ENCODE assay signal across 10 mouse cellular contexts in genomic region chr9:123384696-123385095, GRCm38 (mm10). TPM values are rescaled to one million over a fixed set of nuclear protein-coding genes. Genes with fewer than 3 reads are reported as not detected.
DNase-seq lines count a peak whose midpoint lies in the region; ATAC-seq lines count a peak whose summit lies in the region.
"Had no signal": no experiment of that assay in that cellular context is flagged by ENCODE, and none has a peak within 500 bp of the region (broad histone marks: within the 10 kb centered on the region; RNA-seq: fewer than 3 reads in every experiment).

No protein-coding gene starts in this region.

- H3K27ac ChIP-seq in midbrain, embryonic 10.5 days (replicated peaks) = peak overlapping the region; percentile 83
- H3K27ac ChIP-seq in midbrain, embryonic 15.5 days = no peak overlapping the region
- H3K27ac ChIP-seq in forebrain, embryonic 13.5 days = peak overlapping the region; percentile 76
- no peak overlapping the region for H3K27ac ChIP-seq in heart, embryonic 11.5 days (ENCODE audit: low read depth, low read length)

- no peak overlapping the region for H3K4me3 ChIP-seq in midbrain, embryonic 10.5 days
- H3K4me3 ChIP-seq in midbrain, embryonic 15.5 days = no peak overlapping the region
- no peak overlapping the region for H3K4me3 ChIP-seq in forebrain, embryonic 13.5 days
- H3K4me3 ChIP-seq in heart, embryonic 11.5 days (ENCODE audit: low read depth, low read length) = no peak overlapping the region
- H3K4me3 ChIP-seq: erythroblast, embryonic 14.5 days had no signal

- ATAC-seq in midbrain, embryonic 15.5 days (replicated peaks) = no peak
- ATAC-seq in forebrain, embryonic 13.5 days = peak; percentile 93
- no peak for ATAC-seq in heart, embryonic 11.5 days (replicated peaks; ENCODE audit: insufficient number of reproducible peaks, low FRiP score, low TSS enrichment)

- H3K4me2 ChIP-seq in midbrain, embryonic 15.5 days = no peak overlapping the region
- H3K4me2 ChIP-seq in forebrain, embryonic 13.5 days = no peak overlapping the region
- no peak overlapping the region for H3K4me2 ChIP-seq in heart, embryonic 11.5 days

- peaks cover 31% of the 10 kb centered on the region for H3K36me3 ChIP-seq in midbrain, embryonic 10.5 days
- no peaks in the 10 kb centered on the region; the same call in 1 of the 2 replicates for H3K36me3 ChIP-seq in midbrain, embryonic 15.5 days (replicated peaks)
- H3K36me3 ChIP-seq in forebrain, embryonic 13.5 days (ENCODE audit: poor library complexity, severe bottlenecking) = peaks cover 11% of the 10 kb centered on the region; the same call in 1 of the 2 replicates
- H3K36me3 ChIP-seq in heart, embryonic 11.5 days (ENCODE audit: control insufficient read depth, insufficient read depth, low read length) = peaks cover 6% of the 10 kb centered on the region; the same call in 1 of the 2 replicates

- H3K9ac ChIP-seq in midbrain, embryonic 15.5 days = no peak overlapping the region
- no peak overlapping the region for H3K9ac ChIP-seq in forebrain, embryonic 13.5 days
- no peak overlapping the region for H3K9ac ChIP-seq in heart, embryonic 11.5 days (ENCODE audit: low read depth, low read length)

- WGBS in midbrain, embryonic 10.5 days = 91% methylated on average over 3 of the region's 3 CpGs
- 60% methylated on average over 3 of the region's 3 CpGs for WGBS in midbrain, embryonic 15.5 days
- WGBS in forebrain, embryonic 13.5 days = 61% methylated on average over 3 of the region's 3 CpGs
- 91% methylated on average over 3 of the region's 3 CpGs for WGBS in heart, embryonic 11.5 days (ENCODE audit: insufficient replicate concordance)

- intact Hi-C loops in heart, postnatal 36 days (cut with DNase I) = no loop called here

- H3K4me1 ChIP-seq in midbrain, embryonic 10.5 days = peaks cover 27% of the 10 kb centered on the region
- peaks cover 8% of the 10 kb centered on the region; the same call in 1 of the 2 replicates for H3K4me1 ChIP-seq in midbrain, embryonic 15.5 days
- H3K4me1 ChIP-seq in forebrain, embryonic 13.5 days = peaks cover 29% of the 10 kb centered on the region
- no peaks in the 10 kb centered on the region for H3K4me1 ChIP-seq in heart, embryonic 11.5 days (ENCODE audit: control insufficient read depth, insufficient read depth, low read length)

- DNase-seq in midbrain, embryonic 10.5 days (ENCODE audit: low spot score) = peak; percentile 11
- DNase-seq in layer of hippocampus, adult 8-10 months (ENCODE audit: low spot score in 2 of 2) = peak; percentile 58 to 70
- DNase-seq in right cerebral cortex, postnatal 25 days = peak; percentile 55
- DNase-seq in lung, postnatal 25 days (ENCODE audit: low spot score) = no peak
- DNase-seq in heart, postnatal 36 days = no peak
- DNase-seq: adrenal gland, adult 8-10 months had no signal

- H3K27me3 ChIP-seq in midbrain, embryonic 10.5 days (ENCODE audit: low read depth, poor library complexity, severe bottlenecking) = no peaks in the 10 kb centered on the region
- no peaks in the 10 kb centered on the region for H3K27me3 ChIP-seq in midbrain, embryonic 15.5 days (replicated peaks)
- H3K27me3 ChIP-seq in forebrain, embryonic 13.5 days = no peaks in the 10 kb centered on the region
- no peaks in the 10 kb centered on the region for H3K27me3 ChIP-seq in heart, embryonic 11.5 days (ENCODE audit: control insufficient read depth, insufficient read depth, low read length)

- no peaks in the 10 kb centered on the region for H3K9me3 ChIP-seq in midbrain, embryonic 10.5 days (replicated peaks)
- H3K9me3 ChIP-seq in midbrain, embryonic 15.5 days = no peaks in the 10 kb centered on the region
- H3K9me3 ChIP-seq in forebrain, embryonic 13.5 days (replicated peaks) = no peaks in the 10 kb centered on the region
- H3K9me3 ChIP-seq in heart, embryonic 11.5 days (replicated peaks; ENCODE audit: control insufficient read depth, low read length) = no peaks in the 10 kb centered on the region

RNA-seq across cellular contexts. Expression of gene Lars2, which starts 18.0 kb away (rescaled TPM):
- 584 and 607 TPM in 2 replicates for polyA plus RNA-seq in midbrain, embryonic 10.5 days (2016; fragmentation: Nextera tagmentation; extraction: Ambion mirVana)
- polyA plus RNA-seq in midbrain, embryonic 15.5 days (2015; fragmentation: Nextera tagmentation; extraction: Ambion mirVana) = 819 and 826 TPM in 2 replicates
- polyA plus RNA-seq in forebrain, embryonic 13.5 days (2015; fragmentation: Nextera tagmentation; extraction: Ambion mirVana) = 933 and 1,028 TPM in 2 replicates
- 1,000 to 10,000 TPM in 1 of 4 experiments, 100 to 1,000 TPM in 1, 10 to 100 TPM in 2; 42.2 to 1,241 (median 109) TPM for total RNA-seq in layer of hippocampus, adult 8-10 months (2022)
- 995 and 1,126 TPM in 2 replicates for polyA plus RNA-seq in heart, embryonic 11.5 days (2014; fragmentation: Nextera tagmentation; extraction: Ambion mirVana)
- total RNA-seq in heart, postnatal 36 days (2021) = 1,000 to 10,000 TPM in 1 of 2 experiments, 10 to 100 TPM in 1; 61.8 to 2,429 TPM

Comparison
In these comparisons a context has a peak if more than half of its experiments do, and no peak if none do; other contexts are left out.
1. H3K27ac ChIP-seq: peak in midbrain, embryonic 10.5 days (single experiment) and forebrain, embryonic 13.5 days (single experiment); none in midbrain, embryonic 15.5 days (single experiment) and heart, embryonic 11.5 days (single experiment).
2. DNase-seq: peak in midbrain, embryonic 10.5 days (single experiment), layer of hippocampus, adult 8-10 months (2 of 2) and right cerebral cortex, postnatal 25 days (single experiment); none in lung, postnatal 25 days (single experiment) and heart, postnatal 36 days (0 of 2).